Mouse (Mus musculus): ENCODE data around the gene Slc9b1.

The Slc9b1 gene

DNA sequence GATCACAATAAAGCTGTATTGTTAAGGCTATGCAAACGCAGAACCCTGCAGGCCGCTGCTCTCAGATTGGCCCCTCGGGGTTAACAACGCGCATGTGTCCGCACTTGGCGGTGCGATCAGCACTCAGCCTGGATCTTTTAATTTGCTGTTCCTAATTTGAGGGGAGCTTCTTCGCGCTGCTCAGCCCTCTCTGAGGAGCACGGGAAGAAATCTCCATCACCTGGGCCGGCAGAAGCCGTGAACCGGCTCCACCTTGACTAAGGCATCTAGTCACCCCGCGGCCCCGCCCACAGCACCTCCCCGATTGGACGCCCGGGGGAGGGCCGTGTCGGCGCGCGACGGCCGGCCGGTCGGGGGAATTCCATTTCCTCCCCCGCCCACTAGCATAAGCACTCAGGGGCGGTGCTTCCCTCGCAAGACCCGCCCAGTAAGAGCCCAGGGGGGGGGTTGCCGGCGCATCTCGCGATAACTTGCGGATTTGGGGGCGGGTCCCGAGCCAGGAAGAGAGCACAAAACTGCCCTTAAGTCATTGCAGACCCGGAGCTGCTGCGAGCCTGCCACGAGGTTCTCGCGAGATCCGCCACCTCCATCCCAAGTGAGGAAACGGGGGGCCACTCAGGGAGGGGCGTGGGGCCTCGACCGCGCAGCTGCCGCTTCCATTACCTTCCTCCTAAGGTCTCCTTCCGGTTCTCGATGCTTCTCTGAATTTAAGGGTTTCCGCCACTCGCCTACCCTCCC is 90.1 kb downstream of the Slc9b1 start, which contains the start of gene Ube2d3:
Gene Ube2d3 (plus strand): TSS at position 392 of the 738 bp plus-strand sequence.
- peak; percentile 95 to 96 for DNase-seq (ENCODE audit: low spot score in 2 of 2)

DNA sequence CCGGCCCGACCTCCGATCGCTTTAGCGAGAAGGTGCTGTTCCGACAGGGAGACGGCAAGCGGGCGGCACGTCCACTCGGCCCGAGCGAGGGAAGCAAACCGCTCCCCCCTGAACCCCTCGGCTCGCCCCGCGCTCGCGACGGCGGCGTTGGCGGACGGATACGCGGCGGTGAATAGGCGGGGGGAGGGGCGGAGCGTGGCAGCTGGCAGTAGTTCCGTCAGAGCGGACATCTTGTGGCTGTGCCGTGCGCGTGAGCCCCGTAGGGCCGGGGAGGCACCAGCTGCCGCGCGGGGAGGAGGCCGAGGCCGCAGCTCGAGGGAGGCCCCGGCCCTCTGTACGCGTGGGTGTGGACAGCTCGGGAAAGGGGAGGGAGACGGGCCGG is 90.7 kb downstream of the Slc9b1 start:
- DNase-seq (ENCODE audit: low spot score in 2 of 2) = peak; percentile 92 to 93

DNA sequence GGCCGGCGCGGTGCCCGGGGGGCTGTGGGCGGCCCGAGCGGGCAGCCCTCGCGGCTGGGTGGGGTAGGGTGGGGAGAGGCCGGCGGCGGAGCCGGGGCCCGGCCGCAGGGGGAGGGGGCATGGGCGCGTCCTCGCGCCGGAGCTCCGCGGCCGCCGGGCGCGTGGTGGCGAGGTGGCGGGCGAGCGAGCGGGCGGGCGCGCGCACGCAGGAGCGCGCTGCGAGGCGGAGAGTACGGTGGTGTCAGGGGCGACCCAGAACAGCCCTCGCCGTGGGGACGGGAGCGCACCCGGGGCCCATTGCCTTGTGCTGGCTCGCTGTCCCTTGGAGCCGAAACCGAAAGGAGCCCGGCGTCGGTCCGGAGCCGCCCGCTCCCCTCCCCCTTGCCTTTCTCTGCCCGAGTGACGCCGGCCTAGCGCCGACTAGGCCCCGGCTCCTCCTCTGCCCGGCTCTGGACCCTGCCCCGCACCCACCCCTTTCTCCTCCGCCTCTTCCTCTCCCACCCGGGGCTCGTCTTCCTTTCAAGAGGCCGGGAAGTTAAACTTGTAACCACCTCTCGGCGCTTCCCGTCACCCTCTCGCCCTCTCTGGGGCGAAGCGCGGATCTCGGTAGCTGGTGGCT is 91.2 kb downstream of the Slc9b1 start:
- DNase-seq (ENCODE audit: low spot score in 2 of 2) = peak; percentile 58 to 60

DNA sequence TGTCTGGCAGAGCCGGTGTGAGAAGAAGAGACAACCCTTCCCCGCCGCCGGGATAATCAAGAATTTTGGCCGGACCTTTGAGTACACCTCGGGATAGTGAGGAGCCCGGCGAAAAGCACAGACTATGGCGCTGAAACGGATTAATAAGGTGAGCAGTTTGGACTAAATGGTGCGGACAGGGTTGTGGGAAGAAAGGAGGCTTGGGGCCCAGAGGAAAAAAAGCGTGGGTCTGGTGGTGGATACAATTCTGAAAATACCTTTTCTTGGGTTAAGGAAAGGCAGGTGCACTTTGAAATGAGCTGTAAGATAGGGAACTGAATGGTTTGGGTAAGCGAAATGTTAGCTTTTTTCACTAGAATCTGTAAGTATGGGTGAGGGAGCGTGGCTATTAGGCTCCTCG is 91.8 kb downstream of the Slc9b1 start:
- no peak for DNase-seq (ENCODE audit: low spot score in 2 of 2)

DNA sequence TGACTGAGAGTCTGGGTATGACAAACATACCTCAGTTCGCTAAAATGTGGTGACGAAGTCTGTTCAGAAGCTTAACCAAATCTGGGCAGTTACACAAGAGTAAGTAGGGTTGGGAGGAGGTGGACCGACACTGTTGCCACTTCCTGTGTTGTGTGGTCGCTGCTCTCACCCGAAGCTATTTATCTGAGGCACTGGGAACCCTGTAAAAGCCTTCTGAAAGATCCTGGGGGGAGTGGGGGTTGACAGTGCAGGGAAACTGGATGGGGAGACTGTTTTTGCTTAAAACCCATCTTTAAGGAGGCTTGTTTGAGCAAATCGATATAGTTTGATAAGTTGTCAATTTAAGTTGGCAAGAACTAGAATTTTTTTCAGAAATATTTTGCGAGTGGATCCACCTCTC is 92.4 kb downstream of the Slc9b1 start:
- no peak for DNase-seq (ENCODE audit: low spot score in 2 of 2)

DNA sequence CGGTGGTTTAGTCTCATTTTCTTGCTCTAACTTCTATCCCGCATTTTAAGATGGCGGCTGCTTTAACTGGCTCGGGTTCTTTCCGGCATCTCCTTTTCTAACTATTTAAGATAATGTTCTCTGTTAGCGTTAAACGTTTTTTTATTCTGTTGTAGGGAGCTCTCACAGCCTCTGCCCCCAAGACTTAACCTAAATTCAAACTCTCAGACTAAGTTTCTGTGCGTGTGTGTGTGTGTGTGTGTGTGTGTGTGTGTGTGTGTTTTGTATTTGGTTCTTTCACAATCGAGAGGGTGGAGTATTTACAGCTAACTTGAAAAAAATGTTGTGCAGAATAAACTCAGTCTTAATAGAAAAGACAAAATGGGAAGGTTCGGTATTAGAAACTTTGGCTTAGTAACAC is 92.8 kb downstream of the Slc9b1 start:
- no peak for DNase-seq (ENCODE audit: low spot score in 2 of 2)

DNA sequence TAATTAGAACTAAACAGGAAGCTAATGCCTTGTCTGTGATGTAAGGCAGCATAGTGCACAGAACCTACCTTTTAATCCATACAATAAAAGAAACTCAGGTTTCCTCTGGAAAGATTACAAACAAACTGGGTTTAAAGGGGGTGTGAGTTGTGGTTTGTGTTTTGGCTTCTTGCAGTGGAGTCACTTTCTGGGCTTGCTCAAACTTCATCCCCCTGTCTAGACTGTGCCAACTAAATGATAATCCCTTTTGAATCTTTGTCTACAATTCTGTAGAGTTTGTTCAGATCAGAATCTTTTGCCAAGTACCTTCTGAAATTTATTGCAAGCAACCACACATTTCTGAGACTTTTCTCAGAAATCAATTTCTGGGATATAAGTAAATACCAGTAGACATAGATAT is 97.1 kb downstream of the Slc9b1 start:
- no peak for DNase-seq (ENCODE audit: low spot score in 2 of 2)
